Mouse (Mus musculus): ENCODE results near the gene Marc2.

The Marc2 gene

DNA sequence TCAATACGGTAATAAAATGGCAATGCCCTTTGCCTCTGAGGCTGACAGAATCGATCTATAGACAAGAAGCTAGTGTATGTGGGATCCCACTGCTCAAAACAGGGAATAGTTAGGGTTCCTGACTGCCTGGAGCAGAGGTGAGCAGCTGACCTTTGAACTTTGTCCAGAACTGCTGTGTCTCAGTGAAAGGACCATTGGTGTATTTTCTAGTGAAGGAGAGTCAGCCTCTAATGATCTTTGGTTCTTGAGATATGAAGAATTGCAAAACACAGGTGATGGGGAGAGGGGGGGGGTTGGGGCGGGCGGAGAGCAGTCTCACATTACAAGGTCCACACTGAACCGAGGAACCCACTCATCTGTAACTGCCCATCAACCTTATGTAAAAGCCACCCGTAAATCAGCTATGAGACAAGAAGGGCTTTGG lies 36.7 kb downstream of the Marc2 start:
- no peak for DNase-seq (ENCODE audit: low read depth, low spot score)

DNA sequence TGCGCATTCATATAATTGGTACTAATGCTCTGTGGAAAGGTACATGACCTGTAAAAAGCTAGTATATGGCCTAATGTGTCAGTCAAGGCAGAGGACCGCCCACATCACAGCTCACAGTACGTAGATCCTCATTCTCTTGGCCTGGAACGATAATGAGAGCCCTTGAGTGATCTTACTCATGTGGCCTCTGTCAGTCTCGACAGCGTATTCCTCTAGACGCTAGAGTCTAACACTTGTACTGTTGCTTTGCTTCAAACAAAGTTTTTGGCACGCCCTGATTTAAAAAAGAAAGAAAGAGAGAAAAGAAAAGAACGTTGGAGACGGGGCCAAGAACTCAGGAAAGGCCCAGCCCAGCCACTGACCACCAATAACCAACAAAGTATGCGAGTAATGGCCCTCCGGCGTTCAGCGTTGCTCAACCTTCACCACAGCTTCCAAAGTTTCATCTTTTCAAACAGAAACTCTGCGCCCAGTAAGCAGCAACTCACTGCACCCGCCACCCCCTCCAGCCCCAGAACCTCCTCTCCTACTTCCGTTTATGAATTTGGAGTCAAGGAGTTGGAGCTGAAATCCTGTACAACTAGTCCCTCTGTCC lies 37.7 kb downstream of the Marc2 start:
- DNase-seq (ENCODE audit: low read depth, low spot score), result no peak

DNA sequence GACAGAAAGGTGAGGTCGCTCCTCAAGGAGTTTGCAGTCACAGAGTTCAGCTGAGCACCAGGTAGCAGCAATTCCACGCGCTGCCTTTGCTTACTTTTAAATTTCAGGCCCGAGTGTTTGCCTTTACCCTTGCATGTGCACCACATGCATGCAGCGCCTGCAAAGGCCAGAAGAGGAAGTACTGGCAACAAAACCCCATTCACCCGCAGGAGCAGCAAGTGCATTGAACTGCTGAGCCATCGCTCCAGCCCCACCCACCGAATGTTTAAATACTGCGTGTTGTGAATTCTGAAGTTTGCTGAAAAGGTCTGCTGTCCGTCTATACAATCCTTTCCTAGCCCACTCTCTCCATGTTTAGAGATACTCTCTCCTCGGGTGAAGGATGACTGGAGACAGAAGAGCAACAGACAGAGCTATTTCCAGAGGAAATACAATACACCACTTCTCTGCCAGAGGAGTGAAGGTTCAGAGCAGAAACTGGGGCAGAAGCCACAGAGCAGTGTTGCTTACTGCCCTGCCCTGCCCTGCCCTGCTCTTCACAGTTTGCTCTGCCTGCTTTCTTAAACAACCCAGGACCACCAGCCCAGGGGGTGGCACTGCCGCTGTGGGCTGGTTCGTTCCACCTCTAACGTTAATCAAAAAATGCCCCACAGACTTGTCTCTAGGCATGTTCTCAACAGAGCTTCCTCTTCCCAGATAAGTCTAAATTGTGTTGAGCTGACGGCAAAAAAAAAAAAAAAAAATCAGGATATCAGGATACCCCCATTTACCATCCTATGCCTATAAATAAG lies 38.4 kb downstream of the Marc2 start:
- no peak for DNase-seq (ENCODE audit: low read depth, low spot score)

DNA sequence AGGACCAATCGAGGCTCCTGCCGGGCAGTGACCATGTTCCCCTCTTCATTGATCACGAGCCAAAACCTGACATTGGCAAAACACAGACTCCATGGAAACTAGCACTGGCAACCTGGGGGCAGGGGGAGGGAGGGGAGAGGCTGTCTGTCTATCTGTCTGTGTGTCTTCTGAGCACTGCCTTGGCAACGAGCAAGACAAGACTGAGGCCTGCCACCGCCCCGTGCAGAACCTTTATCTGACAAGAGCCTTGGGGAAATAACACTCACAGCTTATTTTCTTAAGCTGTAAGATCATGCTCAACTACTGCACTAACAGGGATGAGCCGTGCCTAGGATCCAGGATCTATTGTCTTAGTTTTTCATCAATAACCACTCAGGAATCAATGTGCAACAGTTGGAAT lies 39.1 kb downstream of the Marc2 start:
- DNase-seq (ENCODE audit: low read depth, low spot score), result no peak

DNA sequence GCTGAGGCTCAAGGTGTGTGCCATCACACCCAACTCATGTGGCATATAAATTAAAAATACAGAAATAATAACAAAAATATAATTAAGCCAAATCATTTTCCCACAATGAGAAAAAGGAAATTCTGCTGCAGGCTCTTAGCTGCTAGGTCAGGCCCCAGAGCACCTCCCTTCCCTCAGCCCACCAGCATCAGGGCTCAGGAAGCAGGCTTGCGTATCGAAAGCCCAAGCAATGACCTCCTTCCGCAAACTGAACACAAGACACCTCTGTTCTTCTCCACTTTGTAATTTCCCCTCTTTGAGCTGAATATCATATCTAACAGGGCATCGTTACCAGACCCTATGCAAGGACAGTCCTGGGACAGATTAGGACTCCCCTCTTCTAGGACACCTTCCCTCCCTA lies 40.5 kb downstream of the Marc2 start:
- no peak for DNase-seq (ENCODE audit: low read depth, low spot score)

DNA sequence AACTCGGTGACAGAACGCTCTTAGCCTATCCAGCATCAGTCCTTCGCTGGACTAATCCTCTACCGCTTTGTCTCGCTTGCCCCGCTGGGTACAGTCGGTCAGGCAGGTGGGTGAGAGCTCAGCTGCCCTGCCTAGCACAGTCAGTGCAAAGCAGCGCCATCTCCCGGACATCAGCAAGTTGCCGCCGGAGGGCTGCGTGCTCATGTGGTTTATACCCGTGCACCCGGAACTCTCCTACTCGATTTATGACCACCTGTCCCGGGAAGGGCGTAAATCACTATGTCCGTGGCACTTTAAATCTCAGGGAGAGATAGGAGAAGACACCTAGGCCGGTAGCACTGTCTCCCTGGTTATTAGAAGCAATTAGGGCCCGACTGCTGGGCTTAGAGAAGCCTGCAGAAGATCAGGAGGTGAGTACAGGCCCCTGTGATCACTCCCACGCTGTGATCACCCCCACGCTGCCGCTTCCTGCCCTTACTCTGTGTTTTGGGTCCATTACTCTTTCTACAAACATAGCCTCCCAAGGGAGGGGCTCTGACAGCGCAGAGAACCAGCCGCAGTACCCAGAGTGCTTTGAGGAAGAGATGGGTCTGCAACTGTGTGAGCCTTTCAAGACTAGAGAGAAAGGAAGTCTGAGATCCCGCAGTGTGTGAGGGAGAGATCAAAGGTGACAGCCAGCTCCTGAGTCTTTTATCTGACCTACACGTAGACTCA lies 52.9 kb downstream of the Marc2 start:
- DNase-seq (ENCODE audit: low read depth, low spot score), result no peak

DNA sequence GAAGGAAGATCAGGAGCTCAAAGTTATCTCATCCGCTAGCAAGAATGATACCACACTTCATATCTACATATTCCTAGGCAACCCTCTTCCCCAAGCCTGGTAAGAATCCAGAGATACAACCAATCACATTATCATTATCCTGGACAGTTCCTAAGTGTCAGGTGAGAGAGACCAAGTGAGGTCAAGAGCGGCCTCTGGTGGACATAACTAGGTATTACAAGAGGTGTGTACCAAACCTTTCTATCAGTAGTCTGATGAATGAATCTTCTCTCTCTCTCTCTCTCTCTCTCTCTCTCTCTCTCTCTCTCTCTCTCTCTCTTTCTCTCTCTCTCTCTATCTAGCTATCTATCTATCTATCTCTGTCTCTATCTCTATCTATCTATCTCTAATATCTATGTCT lies 55.1 kb downstream of the Marc2 start:
- DNase-seq (ENCODE audit: low read depth, low spot score), result no peak

DNA sequence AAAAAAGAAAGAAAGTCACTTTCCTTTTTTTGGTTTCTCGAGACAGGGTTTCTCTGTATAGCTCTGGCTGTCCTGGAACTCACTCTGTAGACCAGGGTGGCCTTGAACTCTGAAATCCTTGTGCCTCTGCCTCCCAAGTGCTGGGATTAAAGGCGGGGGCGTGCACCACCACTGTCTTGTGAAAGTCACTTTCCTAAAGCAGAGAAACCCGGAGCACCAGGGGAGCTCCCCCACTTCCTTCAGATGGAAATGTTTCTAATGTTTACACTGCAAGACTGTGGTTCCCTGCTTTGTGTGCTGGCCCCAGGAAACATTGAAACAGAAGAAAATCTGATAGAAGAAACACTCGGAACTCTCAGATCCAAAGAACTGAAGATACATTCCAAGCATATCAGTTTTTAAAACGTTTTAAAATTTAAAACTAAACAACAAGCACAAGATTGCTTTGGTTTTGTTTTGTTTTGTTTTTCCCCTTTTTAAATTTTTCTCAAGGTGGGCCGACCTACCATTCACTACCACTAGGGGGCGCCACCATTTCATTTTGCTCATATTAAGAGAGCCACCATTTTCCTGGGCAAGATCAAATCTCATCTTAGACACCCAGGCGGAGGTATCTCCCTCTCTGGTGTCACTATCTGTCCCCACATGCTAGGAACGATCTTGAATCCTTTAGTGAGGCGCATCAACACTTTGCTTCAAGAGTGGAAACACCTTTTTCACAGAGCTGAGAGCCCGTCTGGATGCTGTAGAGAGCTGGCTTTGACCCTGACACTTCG lies 59.7 kb downstream of the Marc2 start:
- no peak for DNase-seq (ENCODE audit: low read depth, low spot score)

DNA sequence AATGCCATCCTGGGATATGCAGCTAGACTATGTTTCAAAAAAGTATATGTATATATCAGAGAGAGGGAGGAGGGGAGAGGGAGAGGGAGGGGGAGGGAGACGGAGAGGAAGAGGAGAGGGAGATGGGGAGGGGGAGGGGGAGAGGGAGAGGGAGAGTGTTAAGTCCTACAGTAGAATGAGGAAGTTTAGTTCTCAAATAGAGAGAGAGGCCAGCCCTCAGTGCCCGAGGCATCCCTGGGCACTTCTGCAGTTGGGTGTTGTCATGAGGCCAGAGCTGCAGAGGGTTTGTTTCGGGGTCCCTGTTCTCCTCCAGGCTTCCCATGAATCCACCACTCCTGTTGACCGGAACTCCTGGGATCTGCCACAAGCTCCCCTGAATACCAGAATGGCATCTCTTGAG lies 62.6 kb downstream of the Marc2 start:
- no peak for DNase-seq (ENCODE audit: low read depth, low spot score)

DNA sequence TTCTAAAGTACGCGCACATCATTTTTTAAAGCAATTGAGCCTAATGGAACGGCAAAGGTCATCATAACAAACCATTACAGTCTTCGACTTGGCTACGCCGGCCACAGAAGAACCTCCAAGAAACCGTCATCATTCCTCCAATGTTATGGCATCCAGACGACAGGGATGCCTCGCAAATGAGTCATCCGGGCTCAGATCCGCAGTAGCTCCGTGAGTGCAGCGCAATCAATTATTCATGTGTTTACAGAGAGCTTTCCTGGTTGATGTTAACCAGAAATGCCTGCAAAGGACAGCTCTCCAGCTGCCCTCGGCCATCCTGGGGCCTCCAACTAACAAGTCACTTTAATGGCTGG lies 64.1 kb downstream of the Marc2 start:
- no peak for DNase-seq (ENCODE audit: low read depth, low spot score)

DNA sequence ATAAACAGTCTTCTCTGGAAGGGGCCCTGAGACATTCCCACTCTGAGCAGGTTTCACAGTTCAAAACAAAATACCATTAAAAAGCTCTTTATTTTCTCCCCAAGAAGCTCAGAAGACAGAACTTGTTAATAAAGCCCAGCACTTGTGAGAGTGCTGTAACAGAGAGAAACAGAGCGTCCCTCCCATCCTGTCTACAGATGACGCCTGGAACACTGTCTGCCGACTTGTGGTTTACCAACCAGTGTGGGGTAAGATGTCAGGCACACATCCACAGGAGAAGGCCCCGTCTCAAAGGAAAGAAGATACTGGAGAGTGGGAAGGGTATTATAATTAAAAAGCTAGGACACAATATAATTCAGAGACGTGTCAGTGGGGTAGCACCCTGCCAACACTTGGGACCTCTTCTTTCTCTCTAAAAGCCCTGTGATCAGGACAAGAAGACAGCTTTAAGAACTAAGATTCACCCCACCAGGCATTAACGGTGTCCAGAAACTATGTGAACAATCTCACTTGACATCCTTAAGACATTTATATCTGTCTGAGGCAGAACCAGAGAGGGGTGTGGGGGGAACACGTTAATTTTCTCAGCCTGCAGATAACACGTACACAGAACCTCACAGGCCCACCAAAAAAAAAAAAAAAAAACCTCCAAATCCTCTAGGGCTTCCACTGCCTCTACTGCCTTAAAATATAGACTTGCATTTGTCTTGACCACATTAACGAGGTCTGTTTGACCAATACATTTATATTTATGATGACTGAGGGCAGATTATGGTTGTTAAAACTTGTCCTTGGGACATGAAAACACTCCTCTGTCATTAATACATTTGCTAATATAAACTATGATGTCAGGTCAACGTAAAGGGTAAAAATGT lies 64.7 kb downstream of the Marc2 start:
- DNase-seq (ENCODE audit: low read depth, low spot score), result no peak

DNA sequence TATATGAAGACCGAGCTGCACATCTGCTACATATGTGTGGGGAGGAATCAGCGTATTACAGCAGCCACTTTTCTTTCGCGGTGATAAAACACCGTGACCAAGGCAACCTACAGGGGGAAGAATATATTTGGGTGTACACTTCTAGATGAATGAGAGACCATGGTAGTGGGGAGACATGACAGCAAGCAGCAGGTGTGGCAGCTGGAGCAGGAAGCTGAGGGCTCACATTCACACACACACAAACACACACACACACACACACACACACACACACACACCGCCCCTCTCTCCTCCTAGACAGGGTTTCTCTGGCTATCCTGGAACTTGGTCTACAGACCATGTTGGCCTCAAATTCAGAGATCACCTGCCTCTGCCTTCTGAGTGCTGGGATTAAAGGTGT lies 68.1 kb downstream of the Marc2 start:
- no peak for DNase-seq (ENCODE audit: low read depth, low spot score)

DNA sequence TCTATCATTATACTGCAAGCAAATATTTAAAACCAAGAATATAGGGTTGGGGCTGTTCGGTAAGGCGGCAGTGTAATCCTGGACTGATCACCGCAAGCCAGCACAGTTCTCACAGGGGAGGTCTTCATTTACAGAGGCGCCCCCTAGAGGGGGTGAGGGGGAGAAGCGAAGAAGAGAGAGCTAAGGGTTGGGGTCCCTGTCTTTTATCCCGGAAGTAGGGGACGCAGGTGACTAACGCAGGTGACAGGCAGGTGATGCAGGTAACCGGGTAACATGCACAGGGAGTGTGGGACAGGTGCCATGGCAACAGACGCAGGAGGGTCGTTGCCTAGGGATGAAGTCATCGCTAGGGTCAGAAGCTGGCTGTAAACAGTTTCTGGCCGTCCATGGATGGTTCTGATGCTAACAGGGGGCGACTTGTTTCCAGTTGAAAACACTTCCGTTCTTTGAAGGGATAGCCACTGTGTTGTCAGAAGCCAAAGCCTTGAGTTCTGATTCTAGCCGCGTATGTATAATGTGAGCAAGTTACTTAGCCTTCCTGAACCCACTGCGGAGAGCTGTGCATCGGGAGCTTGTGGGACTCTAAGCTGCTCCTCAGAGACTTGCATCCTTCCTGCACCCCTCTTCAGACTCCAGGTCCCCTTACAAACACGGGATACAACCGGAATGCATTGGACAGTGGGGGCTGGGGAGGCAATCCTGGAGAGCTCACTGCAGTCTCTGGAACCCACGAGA lies 69.0 kb downstream of the Marc2 start:
- no peak for DNase-seq (ENCODE audit: low read depth, low spot score)

DNA sequence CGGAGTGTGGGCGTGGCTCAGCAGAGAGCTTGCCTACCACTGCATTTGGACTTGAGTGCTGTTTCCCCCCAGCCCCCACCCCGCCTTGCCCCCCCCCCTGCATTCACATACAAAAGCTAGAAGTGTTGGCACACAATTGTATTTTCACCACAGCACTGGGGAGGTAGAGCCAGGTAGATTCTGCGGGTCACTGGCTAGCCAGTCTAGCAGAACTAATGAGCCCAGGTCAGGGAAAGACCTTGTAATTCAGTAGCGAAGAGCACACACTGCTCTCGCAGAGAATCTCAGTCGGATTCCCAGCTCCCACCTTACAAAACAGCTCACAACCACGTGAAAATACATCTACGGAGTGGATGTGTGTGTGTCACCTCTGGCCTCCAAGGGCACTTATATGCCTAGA lies 71.0 kb downstream of the Marc2 start:
- DNase-seq (ENCODE audit: low read depth, low spot score), result no peak

DNA sequence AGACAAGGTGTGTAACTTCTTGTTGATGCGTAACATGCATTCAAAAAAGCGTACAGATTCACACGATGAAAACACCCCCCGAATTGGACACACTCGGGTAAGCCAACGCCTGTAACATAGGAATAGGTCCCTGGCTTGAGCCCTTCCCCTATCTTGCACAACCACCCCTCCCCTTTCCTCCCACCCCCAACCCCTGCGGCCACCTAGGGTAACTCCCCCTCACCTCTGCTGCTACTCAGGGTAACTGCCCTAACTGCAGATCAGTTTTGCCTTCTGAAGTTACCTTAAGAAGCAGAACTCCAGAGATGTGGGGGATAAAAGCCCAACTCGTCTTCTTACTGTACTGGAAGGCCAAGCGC lies 74.4 kb downstream of the Marc2 start:
- DNase-seq (ENCODE audit: low read depth, low spot score), result no peak

DNA sequence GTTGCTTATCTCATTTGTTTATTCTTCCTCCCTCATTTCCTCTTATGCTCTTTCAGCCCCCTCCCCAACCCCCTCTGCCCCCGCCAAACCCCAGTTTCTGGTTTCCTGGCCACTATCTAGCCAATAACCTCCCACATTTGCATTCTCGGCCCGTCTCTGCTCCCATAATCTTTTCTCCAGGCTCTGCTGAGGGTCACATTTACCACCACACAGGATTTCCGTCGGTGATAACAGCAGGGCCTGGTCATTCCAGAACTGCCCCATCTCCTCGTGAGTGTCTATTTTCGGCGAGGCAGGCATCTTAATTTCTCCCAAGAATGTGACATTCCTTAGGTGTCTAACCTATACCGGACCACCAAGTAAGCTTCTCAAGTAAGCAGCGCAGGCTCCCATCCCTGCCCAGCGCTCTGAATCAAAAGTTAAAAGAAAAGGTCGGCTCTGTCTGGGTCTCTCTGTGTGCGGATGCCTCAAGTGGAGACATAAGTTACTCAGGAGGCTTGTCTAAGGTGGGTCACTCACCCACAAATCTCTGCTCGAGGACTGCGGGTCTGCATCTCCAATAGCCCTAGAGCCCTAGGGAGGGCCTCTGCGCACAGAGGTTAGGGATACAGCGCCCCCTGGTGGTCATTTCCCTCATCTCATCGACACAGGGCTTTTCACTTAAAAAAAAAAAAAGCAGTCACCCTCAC lies 74.9 kb downstream of the Marc2 start:
- no peak for DNase-seq (ENCODE audit: low read depth, low spot score)

DNA sequence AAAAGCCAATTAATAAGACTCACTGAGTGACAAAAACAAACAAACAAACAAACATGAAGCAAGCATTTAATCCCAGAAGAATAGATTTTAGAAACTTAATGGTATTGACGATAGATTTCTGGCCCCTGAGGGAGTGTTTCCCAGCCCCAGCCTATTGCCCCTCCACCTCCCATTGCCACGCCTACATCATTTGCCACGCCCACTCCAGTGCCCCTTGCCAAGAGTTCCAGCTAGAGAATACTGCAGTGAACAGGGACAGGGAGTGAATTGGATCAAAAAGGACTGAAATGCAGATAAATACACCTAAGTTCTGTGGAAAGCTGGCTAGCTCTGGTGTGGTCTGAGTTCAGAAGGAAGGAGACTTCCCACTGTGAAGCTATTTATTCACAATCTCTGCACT lies 82.4 kb downstream of the Marc2 start:
- DNase-seq (ENCODE audit: low read depth, low spot score), result no peak
